Mouse (Mus musculus): ENCODE data around the gene Spsb3.

- TF ChIP-seq CTCF (IDR thresholded peaks at IDR 0.05; ENCODE audit: insufficient read depth, low read depth, low read length) (no peak), POLR2A (IDR thresholded peaks at IDR 0.05; ENCODE audit: insufficient read depth, low read depth, low read length) (no peak)
Observed at GRCm38 (mm10) chr17:24858967-24859366, 27.5 kb upstream of the Spsb3 start.
